In genomic region chr16:92880356-92881043, GRCm38 (mm10) we compare ENCODE assay signal across 23 mouse cellular contexts. TPM values are rescaled to one million over a fixed set of nuclear protein-coding genes. Genes with fewer than 3 reads are reported as not detected.
DNase-seq lines count a peak whose midpoint lies in the region; ATAC-seq lines count a peak whose summit lies in the region.
"Had no signal": no experiment of that assay in that cellular context is flagged by ENCODE, and none has a peak within 500 bp of the region (broad histone marks: within the 10 kb centered on the region; RNA-seq: fewer than 3 reads in every experiment).

No protein-coding gene starts in this region.

- DNase-seq in right cerebral cortex, postnatal 10 days (ENCODE audit: low spot score in 2 of 2): no peak
- DNase-seq in T-cell, adult 2 months (ENCODE audit: low spot score): no peak
- no peak for DNase-seq in kidney, adult 18-20 months
- DNase-seq: adrenal gland, adult 8-10 months; adrenal gland, postnatal 25 days; cerebellum, adult 18-20 months; cerebellum, adult 9-11 months; cerebellum, postnatal 25 days; embryo, embryonic 11 days; gastrocnemius, postnatal 10 days; gastrocnemius, postnatal 36 days; heart, adult 18-20 months; heart, postnatal 10 days; heart, postnatal 36 days had no signal

- ATAC-seq in common myeloid progenitor, adult 5-6 weeks (replicated peaks; ENCODE audit: low read depth, poor library complexity, severe bottlenecking): peak; percentile 45
- peak; percentile 88 for ATAC-seq in granulocyte monocyte progenitor cell, adult 5-6 weeks (replicated peaks; ENCODE audit: poor library complexity, severe bottlenecking)
- ATAC-seq in monocyte, adult 5-6 weeks (replicated peaks; ENCODE audit: insufficient number of reproducible peaks, low FRiP score, low TSS enrichment, poor library complexity, severe bottlenecking): peak; percentile 70
- ATAC-seq: activated CD4-positive, CD25-positive, alpha-beta regulatory T cell, adult 4 months; CD4-positive, CD25-positive, alpha-beta regulatory T cell, adult 4 months; forebrain, embryonic 13.5 days; forebrain, embryonic 16.5 days; hindbrain, embryonic 16.5 days; intestine, embryonic 15.5 days had no signal

RNA-seq across cellular contexts. Expression of gene Runx1, which starts 54.6 kb away (rescaled TPM):
- total RNA-seq in common myeloid progenitor, adult 5-6 weeks (2017): 78.7 and 92.4 TPM in 2 replicates
- total RNA-seq in granulocyte monocyte progenitor cell, adult 5-6 weeks (2014; fragmentation: Nextera tagmentation): 137 and 200 TPM in 2 replicates
- total RNA-seq in granulocyte monocyte progenitor cell, adult 5-6 weeks (2017): 38.6 and 66.4 TPM in 2 replicates
- total RNA-seq in monocyte, adult 5-6 weeks (2017): 48.6 to 147 TPM (median 77.3 TPM) in 3 replicates
